Mouse (Mus musculus) frontal cortex, postnatal 36 days (tissue): ENCODE measurements around the gene Myh3.
"Not testable (repeated sequence)": the region's sequence is repeated elsewhere in the genome, so short reads cannot be mapped to it uniquely, and the experiment has no call there.

Experiments
- DNase-seq, 2 experiments: peaks; one replicate each; pipeline ENCODE4 v3.0.0; 2022; ENCODE audit warnings: low spot score in 2 of 2

Myh3 gene

DNA sequence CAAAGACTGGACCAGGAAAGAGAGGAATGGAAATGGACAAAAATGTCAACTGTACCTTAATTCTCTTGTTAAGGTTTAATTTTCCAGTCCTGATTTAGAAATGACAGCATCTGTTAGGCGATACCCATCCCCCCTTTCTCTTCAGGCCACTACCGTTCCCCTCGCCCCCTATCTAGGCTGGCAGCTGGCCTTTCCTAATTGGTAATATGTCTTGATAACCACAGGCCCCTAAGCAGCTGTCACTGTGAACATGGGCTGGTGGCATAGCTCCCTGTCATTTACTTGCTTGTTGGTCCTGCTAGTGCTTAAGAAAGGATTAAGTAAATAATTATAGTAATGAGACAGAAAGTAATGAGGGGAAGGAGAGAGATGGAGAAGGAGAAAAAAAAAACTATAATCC lies 665 bp upstream of the Myh3 start:
- no peak for DNase-seq

DNA sequence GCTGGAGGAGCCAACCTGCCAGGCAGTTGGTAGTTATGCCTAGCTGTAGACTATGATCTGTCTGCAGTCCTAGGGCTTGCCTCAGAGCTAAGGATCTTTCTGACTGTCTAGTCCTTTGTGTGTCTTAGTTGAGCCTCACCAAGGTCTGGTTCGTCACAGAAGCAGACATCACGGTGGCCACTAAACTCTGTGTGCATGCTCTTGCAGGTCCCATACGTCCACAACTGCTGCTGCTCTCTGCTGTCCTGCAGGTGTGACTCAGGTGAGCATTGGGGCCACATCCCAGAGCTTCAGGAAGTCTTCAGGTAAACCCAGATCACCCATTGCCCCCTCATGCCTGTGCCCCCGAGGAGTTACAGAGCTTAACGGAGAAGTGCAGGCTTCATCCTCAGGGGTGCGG lies 788 bp downstream of the Myh3 start:
- no peak for DNase-seq

DNA sequence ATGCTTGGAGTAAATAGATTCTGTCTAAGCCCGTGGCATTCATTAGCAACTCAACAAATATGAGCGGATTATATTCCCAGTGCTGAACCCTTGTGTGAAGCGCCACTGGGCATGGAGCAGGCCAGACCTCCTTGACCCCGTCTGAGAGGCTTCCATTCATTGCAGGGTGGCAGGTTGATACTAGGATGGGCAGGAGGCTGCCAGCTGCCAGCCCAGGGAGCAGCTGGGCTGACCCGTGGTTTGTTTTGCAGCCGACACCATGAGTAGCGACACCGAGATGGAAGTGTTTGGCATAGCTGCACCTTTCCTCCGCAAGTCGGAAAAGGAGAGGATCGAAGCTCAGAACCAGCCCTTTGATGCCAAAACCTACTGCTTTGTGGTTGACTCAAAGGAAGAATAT lies 1.6 kb downstream of the Myh3 start:
- no peak for DNase-seq

DNA sequence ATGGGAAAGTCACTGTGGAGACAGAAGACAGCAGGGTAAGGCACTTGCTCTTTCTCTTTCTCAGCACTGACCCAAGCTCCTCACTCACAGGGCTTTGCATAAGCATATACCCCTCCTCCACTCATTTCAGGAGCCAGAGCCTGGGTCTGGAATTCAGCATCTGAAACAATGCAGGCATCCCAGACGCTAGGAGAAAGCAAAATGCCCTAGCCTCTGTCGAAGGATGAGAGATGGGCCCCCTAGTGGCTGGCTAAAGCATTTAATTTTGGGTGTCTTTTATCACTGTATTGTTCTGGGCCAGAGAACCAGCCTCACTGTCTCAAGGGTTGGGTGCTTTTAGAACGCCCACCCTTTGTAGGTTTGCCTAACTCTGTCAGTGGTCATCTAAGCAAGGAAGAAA lies 2.1 kb downstream of the Myh3 start:
- peak in 1 of 2 experiments; percentile 59 for DNase-seq

DNA sequence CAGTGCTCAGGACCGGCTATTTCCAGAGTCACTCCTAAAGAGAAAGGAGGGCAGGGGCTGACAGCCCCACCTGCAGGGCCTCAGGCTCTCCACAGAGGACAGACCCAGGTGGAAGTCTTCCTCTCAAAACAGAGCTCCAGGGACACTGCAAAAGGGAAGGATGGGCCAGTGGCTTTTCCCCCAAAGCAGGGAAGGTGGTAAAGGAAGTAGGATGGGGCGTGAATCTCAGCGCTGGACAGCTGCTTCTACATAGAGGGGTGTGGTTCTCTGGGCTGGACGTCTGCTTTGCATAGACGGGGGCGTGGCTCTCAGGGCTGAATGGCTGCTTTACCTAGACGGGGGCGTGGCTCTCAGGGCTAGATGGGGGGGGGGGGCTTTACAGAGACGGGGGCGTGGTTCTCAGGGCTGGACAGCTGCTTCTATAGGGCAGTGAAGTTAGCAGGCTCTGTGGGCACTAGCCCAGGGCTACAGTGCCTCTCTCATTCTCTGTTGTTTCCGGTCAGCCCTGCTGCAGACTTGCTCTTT lies 3.1 kb downstream of the Myh3 start:
- DNase-seq: no peak

DNA sequence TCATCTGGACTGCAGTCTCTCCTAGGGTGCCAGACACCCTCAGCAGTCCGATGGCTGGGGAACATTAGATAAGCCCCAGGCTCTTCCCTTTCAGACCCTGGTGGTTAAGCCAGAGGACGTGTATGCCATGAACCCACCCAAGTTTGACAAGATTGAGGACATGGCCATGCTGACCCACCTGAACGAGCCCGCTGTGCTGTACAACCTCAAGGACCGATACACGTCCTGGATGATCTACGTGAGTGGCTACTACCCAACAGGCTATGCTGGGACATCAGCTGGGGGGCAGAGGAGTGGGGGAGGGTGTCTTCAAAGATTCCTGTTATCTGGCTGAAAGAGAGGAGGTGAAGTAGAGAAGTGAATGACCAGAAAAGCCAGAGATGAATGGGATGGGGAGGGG lies 4.1 kb downstream of the Myh3 start:
- no peak for DNase-seq

DNA sequence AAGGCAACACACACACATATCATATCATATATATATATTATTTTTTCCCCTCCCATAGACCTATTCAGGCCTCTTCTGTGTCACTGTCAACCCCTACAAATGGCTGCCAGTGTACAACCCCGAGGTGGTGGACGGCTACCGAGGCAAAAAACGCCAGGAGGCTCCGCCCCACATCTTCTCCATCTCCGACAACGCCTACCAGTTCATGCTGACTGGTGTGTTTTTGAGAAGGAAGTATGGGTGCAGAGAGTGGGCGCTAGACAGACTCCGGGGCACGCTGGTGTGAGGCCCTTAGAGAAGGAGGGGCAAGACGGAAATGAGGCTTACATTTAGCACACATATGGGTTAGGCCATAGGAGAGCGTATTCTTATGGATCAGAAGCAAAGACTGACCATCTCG lies 4.7 kb downstream of the Myh3 start:
- DNase-seq: no peak

DNA sequence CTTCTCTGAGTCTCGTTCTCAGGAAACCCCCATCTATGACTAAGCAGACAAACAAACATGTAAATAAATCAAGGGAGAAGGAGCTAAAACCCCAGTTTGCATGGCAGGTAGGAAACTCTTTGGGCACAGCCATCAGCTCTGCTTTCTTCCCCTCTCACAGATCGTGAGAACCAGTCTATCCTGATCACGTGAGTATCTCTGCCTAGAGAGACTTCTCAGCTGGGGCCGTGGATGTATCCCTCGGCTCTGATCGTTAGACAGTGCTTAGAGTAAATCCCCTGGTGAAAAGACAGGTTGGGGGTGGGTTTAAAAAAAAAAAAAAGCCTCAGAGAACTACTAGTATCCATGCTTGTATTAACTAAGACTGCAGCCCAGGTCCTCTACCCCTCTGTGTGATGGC lies 5.1 kb downstream of the Myh3 start:
- no peak for DNase-seq

DNA sequence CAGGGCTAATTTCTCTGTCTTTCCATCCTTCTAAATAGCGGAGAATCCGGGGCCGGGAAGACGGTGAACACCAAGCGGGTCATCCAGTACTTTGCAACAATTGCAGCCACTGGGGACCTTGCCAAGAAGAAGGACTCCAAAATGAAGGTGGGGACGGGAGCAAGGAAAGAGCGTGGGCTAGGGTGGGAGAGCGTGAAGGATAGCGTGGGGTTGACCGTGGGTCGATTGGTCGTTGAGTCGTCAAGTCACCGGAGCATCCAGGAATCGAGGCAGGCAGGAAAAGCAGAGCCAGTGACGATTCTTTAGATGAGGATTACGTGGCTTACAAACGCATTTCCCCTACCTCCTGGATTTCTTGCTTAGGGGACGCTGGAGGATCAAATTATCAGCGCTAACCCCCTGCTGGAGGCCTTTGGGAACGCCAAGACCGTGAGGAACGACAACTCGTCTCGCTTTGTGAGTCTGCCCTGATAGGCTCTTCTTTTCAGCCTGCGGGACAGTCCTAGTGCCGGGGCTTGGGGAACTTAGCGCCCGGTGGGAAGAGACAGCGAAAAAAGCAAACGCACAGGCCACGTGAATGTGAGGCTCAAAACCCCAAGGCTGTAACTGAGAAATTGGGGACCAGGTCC lies 5.7 kb downstream of the Myh3 start:
- DNase-seq: no peak

DNA sequence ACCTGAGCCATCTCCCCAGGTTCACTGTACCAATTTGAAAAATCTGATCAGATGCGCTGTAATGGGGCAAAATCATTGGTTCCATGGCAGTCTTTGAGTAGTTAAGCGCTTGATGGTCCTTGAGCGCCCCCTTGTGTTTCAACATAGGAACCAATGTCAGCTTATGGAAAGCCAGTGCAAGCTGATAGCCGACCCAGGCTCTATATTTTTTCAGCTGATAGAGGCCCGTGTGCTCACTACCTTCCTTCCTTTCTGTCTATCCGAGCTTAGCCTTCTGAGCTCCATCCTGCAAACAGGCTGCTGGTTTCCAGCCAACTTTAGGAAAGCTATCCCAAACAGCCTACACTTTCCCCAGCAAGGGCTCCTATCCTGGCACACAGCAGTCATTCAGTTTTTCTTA lies 7.4 kb downstream of the Myh3 start:
- peak; percentile 46 to 80 for DNase-seq

DNA sequence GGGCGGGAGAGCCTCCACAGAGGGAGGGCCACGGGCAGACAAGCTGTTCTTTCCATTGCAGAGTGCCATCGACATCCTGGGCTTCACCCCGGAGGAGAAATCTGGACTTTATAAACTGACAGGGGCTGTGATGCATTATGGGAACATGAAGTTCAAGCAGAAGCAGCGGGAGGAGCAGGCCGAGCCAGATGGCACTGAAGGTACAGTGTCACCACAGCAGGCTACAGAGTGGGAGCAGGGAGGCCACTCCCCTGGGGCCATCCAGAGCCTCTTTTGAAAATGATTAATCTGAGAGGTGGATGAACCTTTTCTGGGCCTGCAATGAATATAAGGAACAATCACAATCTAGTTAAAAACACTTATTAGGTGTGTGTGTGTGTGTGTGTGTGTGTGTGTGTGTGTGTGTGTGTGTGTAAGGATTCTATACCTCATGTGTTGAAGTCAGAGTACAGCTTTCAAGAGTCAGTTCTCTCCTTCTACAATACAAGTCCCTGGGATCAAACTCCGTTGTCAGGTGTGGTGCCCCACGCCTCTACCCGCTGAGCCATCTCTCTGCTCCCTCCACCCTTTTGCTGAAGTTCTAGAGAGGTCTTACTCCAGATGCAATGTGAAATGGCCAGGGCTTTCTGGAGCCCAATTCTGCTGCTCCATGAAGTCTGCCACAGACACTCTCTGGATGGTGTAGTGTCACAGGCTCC lies 8.5 kb downstream of the Myh3 start:
- no peak for DNase-seq

DNA sequence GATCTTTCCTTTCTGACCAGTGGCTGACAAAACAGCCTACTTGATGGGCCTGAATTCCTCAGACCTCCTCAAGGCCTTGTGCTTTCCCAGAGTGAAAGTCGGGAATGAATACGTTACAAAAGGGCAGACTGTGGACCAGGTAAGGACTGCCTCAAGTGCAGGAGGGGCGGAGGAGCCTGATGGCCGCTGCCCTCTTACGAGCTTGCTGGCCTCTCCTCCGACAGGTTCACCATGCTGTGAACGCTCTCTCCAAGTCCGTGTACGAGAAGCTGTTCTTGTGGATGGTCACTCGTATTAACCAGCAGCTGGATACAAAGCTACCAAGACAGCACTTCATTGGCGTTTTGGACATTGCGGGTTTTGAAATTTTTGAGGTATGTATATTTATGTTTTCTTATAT lies 9.1 kb downstream of the Myh3 start:
- DNase-seq: no peak

DNA sequence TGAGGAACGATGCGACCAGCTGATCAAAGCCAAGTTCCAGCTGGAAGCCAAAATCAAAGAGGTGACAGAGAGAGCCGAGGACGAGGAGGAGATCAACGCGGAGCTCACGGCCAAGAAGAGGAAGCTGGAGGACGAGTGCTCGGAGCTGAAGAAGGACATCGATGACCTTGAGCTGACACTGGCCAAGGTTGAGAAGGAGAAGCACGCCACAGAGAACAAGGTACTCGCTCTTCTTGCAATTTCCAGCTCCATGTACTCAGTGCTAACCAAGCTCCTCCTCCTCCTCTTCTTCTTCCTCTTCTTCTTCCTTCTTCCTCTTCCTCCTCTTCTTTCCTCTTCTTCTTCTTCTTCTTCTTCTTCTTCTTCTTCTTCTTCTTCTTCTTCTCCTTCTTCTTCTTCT lies 14.3 kb downstream of the Myh3 start:
- not testable (repeated sequence) for DNase-seq

DNA sequence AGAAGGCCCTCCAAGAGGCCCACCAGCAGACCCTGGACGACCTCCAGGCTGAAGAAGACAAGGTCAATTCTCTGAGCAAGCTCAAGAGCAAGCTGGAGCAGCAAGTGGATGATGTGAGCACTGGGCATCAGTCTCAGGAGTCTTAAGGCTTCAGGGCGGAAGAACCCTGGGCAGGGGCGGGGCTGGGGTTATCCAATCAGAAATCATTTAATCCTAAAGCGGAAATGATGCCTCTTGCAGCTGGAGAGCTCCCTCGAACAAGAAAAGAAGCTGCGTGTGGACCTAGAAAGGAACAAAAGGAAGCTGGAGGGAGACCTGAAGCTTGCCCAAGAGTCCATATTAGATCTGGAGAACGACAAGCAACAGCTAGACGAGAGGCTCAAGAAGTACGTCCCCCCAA lies 15.1 kb downstream of the Myh3 start:
- DNase-seq: no peak

DNA sequence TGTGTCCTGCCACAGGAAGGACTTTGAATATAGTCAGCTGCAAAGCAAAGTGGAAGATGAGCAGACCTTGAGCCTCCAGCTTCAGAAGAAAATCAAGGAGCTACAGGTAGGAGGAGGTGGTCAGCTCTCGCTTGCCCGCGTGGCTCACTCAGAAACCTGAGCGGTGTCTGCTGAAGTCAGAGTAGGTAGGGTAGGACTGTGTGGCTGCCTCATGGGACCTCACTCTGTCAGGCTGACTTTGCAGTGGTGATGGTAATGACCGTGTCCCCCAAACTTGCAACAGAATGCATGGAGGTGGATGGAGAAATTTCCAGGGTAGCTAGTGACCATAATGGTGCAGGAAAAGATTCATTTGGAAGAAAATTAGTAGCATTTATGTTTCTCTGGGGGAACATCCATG lies 15.6 kb downstream of the Myh3 start:
- no peak for DNase-seq

DNA sequence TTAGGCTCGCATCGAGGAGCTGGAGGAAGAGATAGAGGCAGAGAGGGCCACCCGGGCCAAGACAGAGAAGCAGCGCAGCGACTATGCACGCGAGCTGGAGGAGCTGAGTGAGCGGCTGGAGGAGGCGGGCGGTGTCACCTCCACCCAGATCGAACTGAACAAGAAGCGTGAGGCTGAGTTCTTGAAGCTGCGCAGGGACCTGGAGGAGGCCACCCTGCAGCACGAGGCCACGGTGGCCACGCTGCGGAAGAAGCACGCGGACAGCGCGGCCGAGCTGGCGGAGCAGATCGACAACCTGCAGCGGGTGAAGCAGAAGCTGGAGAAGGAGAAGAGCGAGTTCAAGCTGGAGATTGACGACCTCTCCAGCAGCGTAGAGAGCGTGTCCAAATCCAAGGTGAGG lies 16.4 kb downstream of the Myh3 start:
- DNase-seq: no peak

DNA sequence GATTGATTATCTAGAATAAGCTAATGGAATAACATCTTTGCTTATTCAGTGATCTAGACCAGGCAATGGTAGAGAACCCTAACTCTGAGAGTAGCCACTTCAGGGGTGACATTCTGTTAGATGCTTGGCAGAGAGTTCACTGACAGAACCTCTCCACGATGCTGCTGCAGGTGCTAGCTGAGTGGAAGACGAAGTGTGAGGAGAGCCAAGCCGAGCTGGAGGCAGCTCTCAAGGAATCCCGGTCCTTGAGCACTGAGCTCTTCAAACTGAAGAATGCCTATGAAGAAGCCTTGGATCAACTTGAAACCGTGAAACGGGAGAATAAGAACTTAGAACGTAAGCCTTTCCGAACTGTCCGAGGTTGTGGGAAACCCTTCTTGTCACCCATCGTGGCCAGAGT lies 19.6 kb downstream of the Myh3 start:
- DNase-seq: no peak

DNA sequence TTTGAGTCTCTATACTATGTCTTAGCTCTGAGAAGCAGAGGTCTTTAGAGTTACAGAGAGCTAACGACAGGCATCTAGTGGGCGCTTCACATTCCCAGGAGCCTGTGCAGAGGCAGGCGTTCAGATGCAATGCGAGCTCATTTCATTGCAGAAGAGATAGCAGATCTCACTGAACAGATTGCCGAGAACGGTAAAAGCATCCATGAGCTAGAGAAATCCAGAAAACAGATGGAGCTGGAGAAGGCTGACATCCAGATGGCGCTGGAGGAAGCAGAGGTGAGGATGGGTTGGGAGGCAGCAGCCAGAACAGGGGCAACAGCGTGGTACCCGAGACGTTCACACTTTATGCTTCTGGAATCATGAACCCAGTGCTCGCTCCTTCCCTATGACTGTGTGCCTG lies 20.3 kb downstream of the Myh3 start:
- DNase-seq: peak; percentile 54 to 77

DNA sequence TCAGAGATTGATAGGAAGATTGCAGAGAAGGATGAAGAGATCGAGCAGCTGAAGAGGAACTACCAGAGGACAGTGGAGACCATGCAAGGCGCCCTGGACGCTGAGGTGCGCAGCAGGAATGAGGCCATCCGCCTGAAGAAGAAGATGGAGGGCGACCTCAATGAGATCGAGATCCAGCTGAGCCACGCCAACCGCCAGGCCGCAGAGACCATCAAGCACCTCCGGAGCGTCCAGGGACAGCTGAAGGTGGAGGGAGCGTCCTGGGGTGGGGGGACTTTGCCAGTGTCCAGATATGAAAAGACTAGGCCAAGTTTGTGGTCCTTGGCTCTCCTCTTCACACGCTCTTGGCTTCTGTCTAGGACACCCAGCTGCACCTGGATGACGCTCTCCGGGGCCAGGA lies 21.1 kb downstream of the Myh3 start:
- no peak for DNase-seq

DNA sequence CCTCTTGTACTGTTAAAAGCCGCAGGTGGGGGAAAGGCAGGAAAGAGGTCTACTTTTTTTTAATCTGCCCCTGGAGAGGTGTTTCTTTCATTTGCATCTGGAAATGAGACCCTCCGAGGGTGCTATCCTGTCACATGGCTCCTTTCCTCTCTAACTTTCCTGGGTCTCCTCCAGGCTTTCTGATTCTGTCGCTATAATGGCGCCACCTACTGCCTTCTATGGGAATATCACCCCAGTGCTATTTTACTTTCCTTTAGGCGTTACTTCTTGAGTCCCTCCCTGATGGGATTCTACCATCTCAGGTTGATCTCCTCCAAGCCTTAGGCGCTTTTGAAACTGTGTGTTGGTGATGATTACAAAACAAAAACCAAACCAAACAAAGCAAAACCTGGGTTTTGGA lies 22.1 kb downstream of the Myh3 start:
- peak in 1 of 2 experiments; percentile 58 for DNase-seq

DNA sequence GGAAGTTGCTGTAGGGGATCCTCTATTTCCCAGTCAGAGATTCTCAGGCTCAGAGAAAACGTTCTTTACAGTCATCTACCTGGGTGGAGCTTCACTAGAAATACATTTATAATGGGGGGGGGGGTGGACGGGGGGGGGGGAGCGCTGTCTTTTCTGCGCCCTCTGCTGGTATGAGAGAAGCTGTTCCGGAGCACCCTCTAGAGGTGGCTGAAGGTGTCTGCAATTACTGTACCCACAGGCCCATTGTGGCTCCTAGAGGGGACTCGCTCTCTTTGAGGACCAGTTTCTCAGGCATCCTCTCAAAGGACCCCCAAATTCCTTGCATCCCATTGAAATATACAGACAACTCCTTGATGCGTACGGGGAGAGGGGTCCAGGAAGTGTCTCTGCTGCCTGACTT lies 23.6 kb downstream of the Myh3 start:
- DNase-seq: peak; percentile 40 to 52

DNA sequence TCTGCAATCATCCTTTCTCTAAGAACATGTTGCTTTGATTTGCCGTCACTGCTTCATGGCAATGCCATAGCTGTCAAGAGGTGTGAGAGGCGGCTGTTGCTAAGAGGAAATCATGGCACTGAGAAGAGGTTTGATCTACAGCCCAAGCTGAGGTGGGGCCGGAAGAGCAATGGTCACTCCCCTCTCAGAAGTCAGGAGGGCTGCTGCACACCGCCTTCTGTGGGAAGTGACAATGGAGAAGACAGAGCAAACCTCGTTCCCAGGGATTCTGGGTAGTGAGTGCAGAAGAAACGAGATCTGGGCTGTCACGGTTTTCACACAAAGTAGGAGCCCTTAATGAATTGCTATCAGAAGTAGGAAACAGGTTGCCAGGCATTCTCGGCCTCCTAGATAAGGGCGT lies 25.2 kb downstream of the Myh3 start:
- DNase-seq: no peak

DNA sequence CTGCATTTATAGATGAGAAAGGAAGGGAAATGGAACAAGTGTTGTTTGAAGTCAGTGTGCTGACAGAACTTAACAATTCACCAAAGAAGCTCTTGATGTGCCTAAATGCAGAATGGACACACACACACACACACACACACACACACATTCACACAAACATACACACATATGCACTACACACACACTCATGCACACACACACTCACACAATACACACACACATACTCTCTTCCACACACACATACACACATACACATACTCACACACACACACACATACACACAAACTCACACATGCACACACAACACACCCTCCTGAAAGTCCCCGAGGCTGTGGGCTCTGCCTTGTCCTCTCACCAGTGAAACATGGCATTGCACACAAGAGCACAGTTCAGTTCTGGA lies 26.1 kb downstream of the Myh3 start:
- DNase-seq: no peak

DNA sequence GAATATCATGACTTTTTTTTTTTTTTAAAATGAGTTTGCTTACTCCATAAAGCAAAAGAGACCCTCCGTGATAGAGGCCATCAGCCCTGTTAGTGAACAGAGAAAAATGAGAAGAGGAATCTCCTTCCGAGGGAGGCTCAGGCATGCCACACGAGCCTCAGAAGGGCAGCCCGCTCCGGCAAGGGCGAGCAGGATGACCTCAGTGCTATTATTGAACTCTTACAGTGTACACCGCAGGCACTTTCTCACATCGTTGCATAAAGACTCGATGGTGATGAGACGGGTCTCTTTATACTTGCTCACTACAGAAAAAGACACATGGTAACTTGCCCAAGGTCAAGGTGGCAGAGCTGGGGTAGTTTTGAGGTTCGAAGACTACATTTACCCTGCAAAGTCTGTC lies 26.6 kb downstream of the Myh3 start:
- no peak for DNase-seq
